Mouse (Mus musculus): ENCODE results near the gene Nup107.

The Nup107 gene

GRCm38 (mm10) chr10:117778951-117779350 is 13.6 kb downstream of the Nup107 start:
- no peak for DNase-seq (ENCODE audit: low spot score in 2 of 2)

- DNase-seq (ENCODE audit: low spot score in 2 of 2): no peak
Observed at GRCm38 (mm10) chr10:117778328-117778910, 14.1 kb downstream of the Nup107 start.

- no peak for DNase-seq (ENCODE audit: low spot score in 2 of 2)
Observed at GRCm38 (mm10) chr10:117777501-117778327, 14.8 kb downstream of the Nup107 start.

- DNase-seq (ENCODE audit: low spot score in 2 of 2): no peak
Observed at GRCm38 (mm10) chr10:117777103-117777470, 15.4 kb downstream of the Nup107 start.

GRCm38 (mm10) chr10:117776281-117777102 is 16.0 kb downstream of the Nup107 start:
- no peak for DNase-seq (ENCODE audit: low spot score in 2 of 2)

- DNase-seq (ENCODE audit: low spot score in 2 of 2): no peak
Observed at GRCm38 (mm10) chr10:117775401-117776144, 16.9 kb downstream of the Nup107 start.

- no peak for DNase-seq (ENCODE audit: low spot score in 2 of 2)
Observed at GRCm38 (mm10) chr10:117774817-117775120, 17.7 kb downstream of the Nup107 start.

- no peak for DNase-seq (ENCODE audit: low spot score in 2 of 2)
Observed at GRCm38 (mm10) chr10:117774011-117774816, 18.3 kb downstream of the Nup107 start.

GRCm38 (mm10) chr10:117773106-117773720 is 19.3 kb downstream of the Nup107 start:
- DNase-seq (ENCODE audit: low spot score in 2 of 2): no peak

- DNase-seq (ENCODE audit: low spot score in 2 of 2): no peak
Observed at GRCm38 (mm10) chr10:117772364-117773105, 20.0 kb downstream of the Nup107 start.

GRCm38 (mm10) chr10:117771131-117771510 is 21.4 kb downstream of the Nup107 start:
- no peak for DNase-seq (ENCODE audit: low spot score in 2 of 2)

GRCm38 (mm10) chr10:117770286-117771130 is 22.0 kb downstream of the Nup107 start:
- DNase-seq (ENCODE audit: low spot score in 2 of 2): no peak

GRCm38 (mm10) chr10:117769541-117770285 is 22.8 kb downstream of the Nup107 start:
- no peak for DNase-seq (ENCODE audit: low spot score in 2 of 2)

- no peak for DNase-seq (ENCODE audit: low spot score in 2 of 2)
Observed at GRCm38 (mm10) chr10:117768141-117768440, 24.4 kb downstream of the Nup107 start.

GRCm38 (mm10) chr10:117767286-117768140 is 25.0 kb downstream of the Nup107 start:
- no peak for DNase-seq (ENCODE audit: low spot score in 2 of 2)

- no peak for DNase-seq (ENCODE audit: low spot score in 2 of 2)
Observed at GRCm38 (mm10) chr10:117766896-117767160, 25.7 kb downstream of the Nup107 start.

- no peak for DNase-seq (ENCODE audit: low spot score in 2 of 2)
Observed at GRCm38 (mm10) chr10:117766111-117766895, 26.2 kb downstream of the Nup107 start.
